Mouse (Mus musculus) B cell, adult 62 days (primary cell): ENCODE results near the gene Eif2b2. TPM values are rescaled to one million over a fixed set of nuclear protein-coding genes. Genes with fewer than 3 reads are reported as not detected.

Experiments
- total RNA-seq: library from RNA; stranded (reverse); gene quantifications from 4 replicates; pipeline ENCODE4 v1.2.4, GENCODE M21; 2023

The Eif2b2 gene
- total RNA-seq: 90.5 to 126 TPM (median 107 TPM) in 4 replicates

DNA sequence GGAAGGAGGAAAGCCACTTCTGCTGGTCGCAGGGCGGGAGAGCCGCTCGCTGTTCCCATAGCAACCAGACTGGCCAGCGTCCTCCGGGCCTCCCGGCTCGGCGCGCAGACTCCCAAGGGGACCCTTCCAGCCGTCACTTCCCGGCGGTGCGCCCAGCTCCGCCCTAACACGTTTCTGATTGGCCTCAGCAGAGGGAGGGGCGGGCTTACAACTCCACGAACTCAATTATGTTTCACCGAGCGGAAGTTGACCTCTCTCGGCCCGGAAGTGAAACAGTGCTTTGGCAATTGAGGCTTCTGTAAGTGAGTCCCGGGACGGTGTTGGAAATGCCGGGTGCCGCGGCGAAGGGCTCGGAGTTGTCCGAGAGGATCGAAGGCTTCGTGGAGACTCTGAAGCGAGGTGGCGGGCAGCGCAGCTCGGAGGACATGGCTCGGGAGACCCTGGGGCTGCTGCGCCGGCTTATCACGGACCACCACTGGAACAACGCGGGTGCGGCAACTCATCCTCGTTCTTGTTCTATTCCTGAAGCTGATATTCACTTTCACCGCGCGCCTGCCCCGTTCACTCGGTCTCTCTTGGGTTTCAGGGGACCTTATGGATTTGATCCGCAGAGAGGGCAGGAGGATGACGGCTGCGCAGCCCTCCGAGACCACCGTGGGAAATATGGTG is at the start of gene Eif2b2:
Eif2b2 (plus strand) TSS at position 246 of the 669 bp plus-strand sequence.

DNA sequence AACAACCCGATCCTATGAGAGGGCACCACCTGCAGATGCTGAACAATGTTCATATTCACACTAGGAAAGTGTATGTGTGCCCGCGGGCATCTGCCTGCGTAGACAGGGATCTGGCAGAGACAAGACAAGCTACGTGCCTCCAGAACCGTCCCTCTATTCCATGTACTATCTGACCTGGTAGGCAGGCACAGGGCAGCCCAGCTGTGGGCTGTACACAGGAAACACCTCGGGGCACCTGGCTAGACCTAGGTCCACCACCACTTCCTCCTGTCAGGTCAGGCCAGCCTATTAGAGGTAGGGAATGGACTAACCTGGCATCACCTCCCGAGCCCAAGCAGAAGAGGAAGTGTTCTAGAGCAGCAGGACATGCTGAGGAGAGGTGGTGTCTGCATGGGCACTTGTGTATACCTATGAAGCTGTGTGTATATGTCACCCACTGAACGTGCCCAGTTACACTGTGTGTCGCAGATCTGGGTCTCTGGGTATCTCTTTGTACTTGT is 41.5 kb upstream of the Eif2b2 start, which contains the start of gene Pgf:
Pgf (minus strand) TSS at position 51 of the 500 bp plus-strand sequence.

DNA sequence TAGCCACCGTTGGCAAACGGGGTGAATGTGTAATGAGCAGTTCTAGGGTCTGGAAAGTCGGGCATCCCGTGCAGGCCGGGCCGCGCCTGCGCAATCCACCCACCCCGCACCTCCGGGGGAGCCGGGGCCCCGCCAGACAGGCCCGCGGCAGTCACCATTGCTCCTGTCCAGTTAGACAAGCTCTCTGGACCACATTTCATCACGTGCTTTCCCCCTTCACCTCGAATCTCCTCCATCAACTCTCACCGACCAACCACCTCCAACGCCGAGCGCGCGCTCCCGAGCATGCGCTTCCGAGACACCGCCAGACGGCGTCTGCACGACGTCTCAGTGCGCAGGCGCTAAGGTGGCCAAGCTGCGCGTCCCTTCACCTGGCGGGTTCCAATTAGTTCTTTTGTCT is 51.0 kb downstream of the Eif2b2 start, which contains the start of gene Mlh3:
Mlh3 (minus strand) TSS at position 281 of the 400 bp plus-strand sequence.

Other genes with a start within 250 kb of the Eif2b2 start
- gene Fcf1, start 248.6 kb upstream of the Eif2b2 start, total RNA-seq: 83.7 to 98.8 TPM (median 94.4 TPM) in 4 replicates
- 48.2 to 57.0 TPM (median 52.9 TPM) in 4 replicates for gene Arel1, start 248.6 kb upstream of the Eif2b2 start, total RNA-seq
- gene Ylpm1, start 223.2 kb upstream of the Eif2b2 start, total RNA-seq: 88.3 to 93.3 TPM (median 91.2 TPM) in 4 replicates
- gene Prox2, start 108.7 kb upstream of the Eif2b2 start, total RNA-seq: 3.0 to 6.4 TPM (median 4.7 TPM) in 4 replicates
- gene Dlst, start 108.6 kb upstream of the Eif2b2 start, total RNA-seq: 229 to 251 TPM (median 243 TPM) in 4 replicates
- 1.4 to 2.8 TPM (median 1.8 TPM) in 4 replicates for gene Rps6kl1, start 68.2 kb upstream of the Eif2b2 start, total RNA-seq
- gene Pgf, start 41.7 kb upstream of the Eif2b2 start, total RNA-seq: 0.34 to 1.6 TPM in 2 of 4 replicates, not detected in the others
- gene Mlh3, start 51.1 kb downstream of the Eif2b2 start, total RNA-seq: 15.7 to 16.5 TPM (median 16.1 TPM) in 4 replicates
- 16.5 to 20.9 TPM (median 19.6 TPM) in 4 replicates for gene Acyp1, start 69.0 kb downstream of the Eif2b2 start, total RNA-seq
- 0.16 to 0.20 TPM in 2 of 4 replicates, not detected in the others for gene Zc2hc1c, start 69.1 kb downstream of the Eif2b2 start, total RNA-seq
- 64.5 to 67.5 TPM (median 65.8 TPM) in 4 replicates for gene Nek9, start 119.9 kb downstream of the Eif2b2 start, total RNA-seq
- gene Tmed10, start 155.4 kb downstream of the Eif2b2 start, total RNA-seq: 157 to 164 TPM (median 158 TPM) in 4 replicates